Mouse (Mus musculus) bone marrow macrophage, adult 2 months (primary cell): Measurements from ENCODE around the gene Eme2.

Experiments used
- CTCF ChIP-seq: IDR thresholded peaks from 2 replicates; pipeline ENCODE4 v1.5.1; 2012; ENCODE audit warnings: low read depth, mild to moderate bottlenecking, low read length, moderate library complexity
- POLR2A ChIP-seq: IDR thresholded peaks from 2 replicates; pipeline ENCODE4 v1.6.1; 2012; ENCODE audit warnings: mild to moderate bottlenecking, low read depth, low read length, borderline replicate concordance

DNA sequence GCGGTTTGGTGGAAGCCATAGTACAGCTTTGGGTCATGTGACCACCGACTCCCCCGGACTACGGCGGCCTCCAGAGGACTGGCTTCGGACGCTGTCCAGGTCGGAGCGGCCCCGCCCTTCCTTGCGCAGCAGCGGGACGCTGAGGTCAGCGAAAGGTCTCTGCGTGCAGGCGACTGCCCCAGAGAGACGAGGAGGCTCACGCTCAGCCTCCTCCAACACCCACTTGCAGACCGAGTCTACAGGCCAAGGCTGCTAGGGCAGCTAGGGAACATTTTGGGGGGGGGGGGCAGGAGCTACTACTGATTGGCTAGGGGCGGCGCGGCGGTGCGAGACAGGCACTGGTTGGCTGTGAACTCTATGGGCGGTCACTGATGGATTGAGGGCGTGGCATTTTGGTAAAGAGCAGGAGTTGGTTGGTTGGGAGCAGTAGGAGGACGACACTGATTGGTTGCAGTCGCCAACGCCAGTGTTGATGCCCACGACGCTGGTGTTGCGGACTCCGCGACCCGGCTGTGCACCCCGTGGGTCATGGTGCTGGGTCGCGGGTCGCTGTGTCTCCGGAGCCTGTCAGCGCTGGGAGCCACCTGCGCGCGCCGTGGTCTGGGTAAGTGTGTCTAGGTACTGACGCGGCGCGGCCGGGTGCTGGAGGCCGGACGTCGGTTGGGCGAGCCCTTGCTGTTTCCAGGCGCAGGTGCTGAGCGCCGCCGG, 44.7 kb downstream of the Eme2 start, which contains the start of gene Fahd1:
- TF ChIP-seq CTCF: no peak
- no peak; the same call in 1 of the 2 replicates for TF ChIP-seq POLR2A
